Mouse (Mus musculus) erythroblast, adult 5-6 weeks (primary cell): Measurements from ENCODE around the gene Usp25. TPM values are rescaled to one million over a fixed set of nuclear protein-coding genes. Genes with fewer than 3 reads are reported as not detected.

Experiments used
- ATAC-seq: replicated peaks from 2 replicates; pipeline ENCODE4 v1.8.0; 2016; ENCODE audit warnings: moderate number of reproducible peaks, mild to moderate bottlenecking, moderate TSS enrichment, inconsistent platforms; ENCODE audit not compliant: poor library complexity, low FRiP score, severe bottlenecking
- total RNA-seq, 2 experiments: library from RNA; stranded (forward) in 1 of 2; stranded (reverse) in 1 of 2; fragments of 150-400 nt in 1 of 2; fragments of 200-764, 138-1000 nt in 1 of 2; gene quantifications; 2 replicates each; pipeline versions ENCODE4 v1.2.3 to v1.2.4; 2015 to 2017; ENCODE audit warnings: low replicate concordance in 2 of 2

The Usp25 gene
- total RNA-seq (2015; ENCODE audit: low replicate concordance) (232 and 239 TPM in 2 replicates), total RNA-seq (2017; ENCODE audit: low replicate concordance) (406 and 472 TPM in 2 replicates)

DNA sequence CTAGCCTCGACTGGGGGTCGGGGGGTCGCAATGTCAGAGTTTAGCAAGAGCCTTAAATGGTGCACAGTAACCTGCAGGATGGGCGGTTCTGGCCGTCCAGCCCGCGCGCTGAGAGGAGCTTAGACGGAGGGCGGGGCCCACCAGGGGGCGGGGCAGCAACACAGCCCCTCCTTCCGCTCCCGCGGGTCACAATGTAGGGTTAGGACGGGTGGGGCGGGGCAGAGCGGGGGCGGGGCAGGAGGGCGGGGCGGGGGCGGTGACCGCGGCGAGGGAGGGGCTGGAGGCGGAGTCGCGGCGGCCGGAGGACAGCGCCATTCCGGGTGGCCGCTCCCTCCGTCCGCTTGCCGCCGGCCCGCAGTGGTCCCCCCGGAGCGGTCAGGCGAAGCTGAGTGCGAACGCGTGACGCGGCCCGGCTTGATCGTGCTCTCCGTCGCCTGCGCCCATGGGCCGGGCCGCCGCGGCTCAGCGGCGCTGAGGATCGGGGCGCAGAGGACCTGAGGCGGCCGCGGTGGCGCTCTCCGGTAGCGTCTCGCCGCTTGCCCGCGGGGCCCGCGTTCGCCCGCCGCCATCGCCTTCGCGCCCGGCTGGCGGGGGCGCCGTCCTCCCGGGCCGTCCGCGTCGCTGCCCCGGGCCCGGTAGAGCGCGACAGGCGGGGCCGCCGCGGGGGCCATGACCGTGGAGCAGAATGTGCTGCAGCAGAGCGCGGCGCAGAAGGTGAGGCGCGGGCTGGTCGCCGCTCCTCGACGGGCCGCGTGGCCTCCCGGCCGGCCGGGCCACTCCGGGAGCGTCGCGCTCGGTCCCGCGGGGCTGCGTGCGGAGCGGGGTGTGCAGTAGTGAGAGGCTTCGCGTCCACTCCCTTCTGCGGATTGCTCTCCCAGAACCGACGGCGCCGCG, at the start of gene Usp25:
Usp25 (plus strand) TSS at position 280 of the 894 bp plus-strand sequence.
- peak; percentile 87 for ATAC-seq

DNA sequence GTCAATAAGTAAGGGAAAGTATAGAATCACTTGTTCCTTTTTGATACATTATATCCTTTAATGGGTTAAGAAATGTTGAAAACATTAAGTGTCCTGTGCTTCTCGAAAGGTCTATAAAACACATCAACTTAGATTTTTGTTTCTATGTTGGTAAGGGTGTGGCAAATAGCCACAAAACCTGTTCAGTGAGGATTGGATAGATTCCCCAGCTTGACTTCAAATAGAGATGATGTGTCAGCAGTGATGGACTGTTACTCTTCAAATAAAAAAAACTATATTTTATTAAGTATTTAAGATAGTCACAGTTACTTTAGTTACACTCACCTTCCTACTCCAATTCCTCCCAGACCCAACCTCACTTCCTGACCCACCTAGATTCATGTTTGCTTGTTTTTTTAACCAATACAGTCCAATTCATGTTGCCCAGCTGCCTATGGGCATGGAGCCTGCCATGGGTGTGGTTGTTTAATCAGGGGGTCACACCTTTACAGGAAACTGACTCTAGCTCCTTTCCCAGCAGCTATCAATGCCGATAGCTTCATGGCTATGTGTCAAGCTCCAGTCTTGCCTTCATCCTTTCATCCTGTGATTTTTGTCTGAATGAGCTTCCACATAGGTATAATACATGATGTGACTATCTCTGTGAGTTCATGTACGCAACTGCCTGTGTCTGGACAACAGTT, 45.8 kb upstream of the Usp25 start:
- ATAC-seq = peak; percentile 94

DNA sequence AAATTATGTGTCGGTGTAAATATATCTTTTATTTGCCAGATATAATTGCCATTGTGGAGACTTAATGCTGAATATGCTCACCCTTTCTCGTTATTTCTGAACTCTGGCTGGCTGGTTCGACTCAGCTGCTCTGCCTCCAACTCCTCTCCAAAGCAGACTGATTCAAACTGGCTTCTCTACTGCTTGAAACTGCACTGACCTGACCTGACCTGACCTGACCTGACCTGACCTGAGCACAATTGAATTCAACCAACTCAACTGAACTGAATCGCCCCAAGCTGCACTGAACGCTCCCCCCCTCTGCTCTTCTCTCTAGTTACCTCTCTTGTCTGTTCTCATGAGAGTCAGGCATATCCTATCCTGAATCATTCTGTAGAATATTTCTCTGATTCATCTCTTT, 42.3 kb upstream of the Usp25 start:
- no peak for ATAC-seq

DNA sequence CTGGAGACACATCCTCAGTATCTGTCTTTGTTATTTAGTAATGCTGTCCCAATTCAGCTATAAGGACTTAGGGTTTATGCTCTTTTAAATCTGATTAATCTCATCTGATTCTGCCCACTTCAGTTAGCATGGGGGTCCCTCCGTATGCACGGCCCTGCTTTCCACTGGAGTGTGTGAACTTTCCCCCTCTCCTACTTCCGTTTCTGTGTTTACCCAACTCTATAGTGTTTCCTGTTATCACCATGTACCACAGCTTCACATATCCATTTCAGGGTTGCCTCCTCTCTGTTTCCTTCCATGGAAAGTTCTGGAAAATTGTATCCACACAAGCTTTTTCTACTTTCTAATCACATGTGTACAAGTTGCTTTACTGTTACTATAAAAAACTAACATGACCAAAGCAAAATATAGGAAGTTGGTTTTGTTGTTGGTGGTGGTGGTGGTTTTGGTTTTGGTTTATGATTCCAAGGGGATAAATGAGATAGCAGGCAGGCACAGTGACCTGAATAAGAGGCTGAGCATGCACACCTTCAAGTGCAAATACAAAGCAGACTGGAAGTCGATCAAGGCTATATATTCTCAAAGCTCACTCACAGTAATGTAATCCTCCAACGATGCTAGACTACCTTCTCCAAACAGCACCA, 36.6 kb upstream of the Usp25 start:
- ATAC-seq = no peak

DNA sequence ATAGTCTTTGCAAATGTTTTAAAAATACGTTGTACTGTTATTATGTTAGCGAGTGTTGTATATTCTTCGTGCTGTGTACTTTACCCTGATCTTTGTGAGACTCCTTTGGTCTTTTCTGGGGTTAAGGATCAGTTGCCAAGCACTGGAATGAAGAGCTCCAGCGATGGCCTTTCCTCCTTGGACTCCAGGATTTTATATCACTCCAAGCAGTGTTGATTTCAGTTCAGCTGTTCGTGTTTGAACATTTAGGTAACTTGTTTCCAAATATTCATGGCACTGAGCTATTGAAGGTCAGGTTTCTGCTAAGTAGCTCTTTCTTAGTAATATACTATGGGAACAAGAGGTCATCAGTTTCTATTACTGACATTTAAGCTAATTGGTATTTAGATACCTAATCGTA, 29.8 kb upstream of the Usp25 start:
- ATAC-seq = no peak

DNA sequence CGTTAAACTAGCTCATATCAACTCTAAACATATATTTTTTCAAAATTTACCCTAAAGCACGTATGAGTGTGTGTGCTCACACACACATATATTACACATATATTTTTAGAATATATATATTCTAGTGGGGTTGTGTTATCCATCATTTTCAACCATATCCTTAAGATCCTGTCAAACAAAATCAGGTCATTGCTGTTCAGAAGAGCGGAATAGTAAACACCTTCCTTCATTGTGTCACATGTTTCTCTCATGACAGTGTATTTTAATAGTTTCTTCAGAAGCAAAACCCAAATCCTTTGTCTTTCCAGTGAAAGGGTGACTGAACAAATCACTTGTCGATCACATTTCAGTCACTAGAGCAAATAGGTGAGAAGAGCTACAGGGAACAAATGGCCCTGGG, 25.8 kb upstream of the Usp25 start:
- ATAC-seq = no peak

DNA sequence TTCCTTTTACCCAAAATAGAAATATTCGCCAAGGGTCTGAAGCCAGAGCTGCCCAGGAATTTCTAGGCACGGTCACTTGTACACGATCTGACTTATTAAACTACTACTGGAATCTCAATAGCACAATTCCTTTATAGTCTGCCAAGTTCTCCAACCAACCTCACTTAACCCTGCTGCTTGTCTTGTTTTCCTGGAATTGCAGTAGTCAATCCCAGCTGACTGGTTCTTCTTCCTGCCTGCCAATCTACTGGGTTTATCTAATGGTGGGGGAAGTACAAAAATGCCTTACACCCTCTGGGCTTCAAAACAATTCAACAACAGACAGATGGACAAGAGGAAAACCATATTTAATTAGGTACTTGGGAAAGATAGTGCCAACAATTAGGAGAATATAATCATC, 9.6 kb upstream of the Usp25 start:
- no peak for ATAC-seq

DNA sequence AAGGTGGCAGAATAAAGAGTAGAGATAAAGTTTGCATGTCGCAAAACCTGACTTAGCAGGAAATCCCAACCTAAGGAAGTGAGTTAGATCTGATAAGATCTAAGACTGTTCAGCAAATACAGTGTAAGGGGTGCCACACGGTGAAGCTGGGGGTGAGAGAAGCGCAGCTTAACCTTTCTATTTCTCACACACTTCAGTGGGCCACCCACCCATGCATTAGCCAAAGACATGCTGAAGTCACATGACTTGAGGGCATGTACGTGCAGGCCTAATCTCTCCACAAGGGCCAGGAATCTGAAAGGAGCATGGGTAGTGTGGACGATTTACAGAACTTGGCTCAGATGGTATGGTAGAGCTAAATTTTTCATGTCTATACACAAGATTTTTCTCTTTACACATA, 4.3 kb upstream of the Usp25 start:
- ATAC-seq = no peak

DNA sequence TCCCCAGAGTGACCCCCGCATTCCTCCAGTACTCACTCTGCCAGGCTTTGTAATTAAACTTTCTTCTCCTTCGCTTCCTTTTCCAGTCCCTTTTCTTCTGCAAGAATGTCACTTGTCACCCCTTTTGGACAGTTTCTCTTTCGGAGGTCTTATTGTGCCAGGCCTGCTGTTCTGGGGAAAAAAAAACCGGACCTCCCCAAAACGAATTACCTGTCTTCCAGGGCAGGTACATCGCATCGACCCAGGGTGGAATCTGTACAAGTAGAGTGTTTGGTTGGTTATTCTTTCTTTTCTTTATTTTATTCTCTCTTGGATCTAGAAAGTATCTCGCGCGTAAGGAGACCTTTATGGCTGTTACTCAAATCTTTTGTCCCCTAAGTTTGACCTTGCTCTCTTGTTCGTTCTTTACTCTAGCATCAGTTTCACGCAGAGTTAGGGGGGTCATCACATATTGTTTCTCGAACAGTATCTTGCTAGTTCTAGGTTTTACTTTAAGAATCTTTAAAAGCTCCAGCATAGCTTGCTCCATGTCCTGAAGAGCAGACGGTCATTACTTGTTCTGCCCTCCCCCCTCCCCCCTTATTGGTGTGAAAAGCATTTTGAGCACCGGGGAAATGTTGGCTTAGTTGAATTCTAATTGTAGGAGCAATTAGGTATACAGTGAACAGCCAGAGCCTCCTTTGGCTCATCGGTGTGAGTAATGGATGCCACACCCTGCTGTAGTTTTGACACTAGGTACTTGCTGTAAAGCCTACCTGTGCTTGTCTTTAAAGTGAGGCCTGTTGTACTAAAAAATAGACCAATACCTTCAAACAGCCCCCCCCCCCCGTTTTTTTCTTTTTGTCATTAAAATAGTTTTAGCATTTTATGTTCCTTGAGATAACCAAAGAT, 1.1 kb downstream of the Usp25 start:
- peak; percentile 59 for ATAC-seq

DNA sequence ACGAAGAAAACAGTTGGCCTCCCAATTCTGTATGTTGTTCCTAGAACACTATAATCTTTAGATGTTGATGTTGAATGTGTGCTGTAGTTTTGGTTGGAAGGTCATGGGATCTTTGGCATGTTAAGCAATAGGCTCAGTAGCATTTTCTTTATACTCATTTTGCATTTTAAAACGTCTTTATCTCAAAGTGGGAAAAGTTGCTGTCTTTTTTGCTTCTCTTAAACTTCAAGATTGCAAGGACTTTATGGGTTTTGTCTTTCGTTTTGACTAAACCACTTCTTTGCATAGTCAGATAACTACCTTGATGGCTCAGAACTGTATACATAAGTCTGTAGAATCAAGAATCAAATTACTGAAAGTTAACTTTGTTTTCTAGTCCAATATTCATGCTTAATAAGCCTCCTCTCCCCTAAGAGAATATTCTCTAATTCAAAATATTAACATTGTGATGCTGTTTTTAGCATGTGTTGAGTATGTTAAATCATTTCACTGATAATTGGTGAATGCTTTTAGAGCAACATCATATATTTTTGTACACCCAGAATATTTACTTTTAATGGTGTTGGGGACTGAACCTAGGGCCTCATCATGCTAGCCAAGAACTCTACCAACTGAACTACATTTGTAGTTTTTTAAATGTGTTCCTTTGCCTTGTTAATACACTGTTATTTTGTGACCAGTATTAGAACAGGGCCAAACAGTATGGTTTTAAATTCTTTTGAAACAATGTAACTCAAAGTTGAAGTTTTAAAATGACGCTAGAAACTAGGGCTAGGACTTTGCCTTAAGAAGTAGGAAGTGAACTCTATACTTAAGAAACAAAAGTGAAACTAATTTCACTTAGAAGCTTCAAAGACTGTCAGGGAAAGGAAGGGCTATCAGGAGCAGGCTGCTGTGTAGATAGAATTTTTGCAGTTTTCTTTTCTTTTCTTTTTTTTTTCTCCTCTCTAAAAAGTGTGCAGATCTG, 2.2 kb downstream of the Usp25 start:
- no peak for ATAC-seq

DNA sequence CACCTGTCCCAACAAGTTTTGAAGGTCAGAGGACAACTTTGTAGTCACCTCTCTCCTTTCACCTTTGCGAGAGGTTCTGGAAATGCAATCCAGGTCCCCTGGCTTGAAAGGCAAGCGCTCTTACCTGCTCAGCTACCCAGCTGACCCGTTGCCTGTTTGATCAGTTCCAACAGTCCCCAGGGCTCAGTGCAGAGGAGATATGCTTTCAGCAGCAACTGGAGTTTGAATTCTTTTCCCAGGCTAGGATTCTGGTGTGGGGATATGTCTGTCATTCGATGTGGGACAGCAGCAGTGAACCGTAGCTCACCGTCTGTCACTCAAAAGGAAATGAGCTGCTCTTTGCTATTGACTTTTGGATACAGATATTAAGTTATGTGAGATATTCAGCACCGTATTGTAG, 4.4 kb downstream of the Usp25 start:
- ATAC-seq = no peak

DNA sequence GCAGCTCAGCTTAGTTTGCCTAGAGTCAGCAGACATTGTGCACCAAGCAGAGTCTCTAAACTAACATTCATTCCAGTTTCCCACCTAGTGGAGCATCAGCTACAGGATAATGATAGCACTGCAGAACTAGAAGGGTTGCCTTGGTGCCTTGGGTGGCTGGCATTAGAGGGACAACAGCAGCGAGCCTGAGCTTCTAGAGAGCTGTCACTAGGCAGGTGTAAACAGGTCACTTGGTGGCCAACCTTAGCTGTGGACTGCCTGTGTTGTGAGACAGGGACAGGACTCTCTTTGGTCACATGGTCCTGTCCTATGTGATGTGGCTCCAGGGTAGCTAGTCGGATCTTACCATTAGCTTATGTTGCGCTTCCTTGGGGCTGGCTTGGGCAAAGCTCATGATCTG, 6.7 kb downstream of the Usp25 start:
- peak; percentile 46 for ATAC-seq

DNA sequence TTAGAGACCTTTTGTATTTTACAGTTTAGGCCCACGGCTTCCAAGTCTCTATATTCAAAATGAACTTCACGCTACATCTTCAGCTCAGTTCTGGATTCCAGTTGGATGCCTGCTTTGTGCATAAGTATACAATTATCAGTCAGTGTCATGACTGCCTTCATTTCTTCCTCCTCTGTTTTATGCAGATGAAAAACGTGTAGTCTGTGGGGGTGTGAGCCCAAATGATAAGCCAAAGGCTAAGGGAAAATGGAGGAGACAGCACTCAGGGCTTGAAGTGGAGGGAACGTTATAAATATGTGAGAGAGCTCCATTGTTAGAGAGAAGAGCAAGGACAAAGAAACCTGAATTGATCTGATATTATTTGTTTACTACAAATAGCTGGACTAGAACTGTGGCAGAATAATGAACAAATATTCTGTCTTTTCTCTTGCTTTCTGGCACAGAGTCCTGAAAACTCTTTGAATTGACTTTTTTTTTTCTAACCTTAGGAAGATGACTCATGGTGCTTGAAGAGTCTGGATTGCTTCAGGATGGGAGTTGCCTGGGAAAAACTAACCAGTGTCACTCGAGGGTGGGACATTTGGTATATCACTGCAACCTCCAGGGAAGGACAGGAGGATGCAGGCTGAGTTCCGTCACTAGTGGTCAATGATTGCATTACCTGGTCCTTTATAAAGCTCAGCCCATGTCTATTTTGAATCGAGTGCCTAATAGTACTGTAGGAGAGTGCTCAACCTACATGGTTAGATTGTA, 10.3 kb downstream of the Usp25 start:
- ATAC-seq = no peak

DNA sequence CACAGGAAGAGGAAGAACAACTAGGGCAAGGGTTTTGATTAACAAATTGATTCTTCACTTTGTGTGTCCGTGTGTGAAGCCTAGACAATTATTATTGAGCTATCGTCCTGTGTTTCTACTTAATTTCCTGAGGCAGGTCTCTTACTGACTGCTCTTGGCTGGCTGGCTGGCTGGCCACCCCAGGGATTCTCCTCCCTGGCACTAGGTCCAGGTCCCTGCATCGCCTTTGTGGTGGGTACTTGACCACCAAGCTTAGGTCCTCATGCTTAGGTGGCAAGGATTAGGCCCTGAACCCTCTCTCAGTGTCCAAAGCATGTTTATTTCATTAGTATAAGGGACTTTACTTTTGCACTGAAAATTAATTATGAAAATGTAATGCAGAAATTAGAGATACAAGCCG, 12.6 kb downstream of the Usp25 start:
- no peak for ATAC-seq

DNA sequence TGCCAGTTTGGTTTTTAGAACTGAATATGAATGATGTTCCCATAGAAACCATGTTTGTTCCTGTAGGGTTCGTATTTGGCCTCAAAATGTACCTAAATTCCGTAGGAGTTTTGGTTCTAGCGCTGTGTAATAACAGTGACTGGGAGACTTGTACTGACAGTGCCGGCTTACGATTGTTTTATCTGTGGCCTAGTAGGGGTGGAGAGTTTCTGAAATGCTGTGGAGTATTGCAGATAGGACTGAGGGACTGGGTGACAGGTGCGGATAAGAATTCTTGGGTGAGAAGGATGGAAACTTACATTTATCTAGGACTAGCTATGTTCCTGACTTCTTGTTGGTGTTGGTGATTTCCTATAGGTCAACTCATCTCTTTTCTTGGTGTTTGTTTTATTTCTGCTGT, 13.4 kb downstream of the Usp25 start:
- ATAC-seq = peak; percentile 86

DNA sequence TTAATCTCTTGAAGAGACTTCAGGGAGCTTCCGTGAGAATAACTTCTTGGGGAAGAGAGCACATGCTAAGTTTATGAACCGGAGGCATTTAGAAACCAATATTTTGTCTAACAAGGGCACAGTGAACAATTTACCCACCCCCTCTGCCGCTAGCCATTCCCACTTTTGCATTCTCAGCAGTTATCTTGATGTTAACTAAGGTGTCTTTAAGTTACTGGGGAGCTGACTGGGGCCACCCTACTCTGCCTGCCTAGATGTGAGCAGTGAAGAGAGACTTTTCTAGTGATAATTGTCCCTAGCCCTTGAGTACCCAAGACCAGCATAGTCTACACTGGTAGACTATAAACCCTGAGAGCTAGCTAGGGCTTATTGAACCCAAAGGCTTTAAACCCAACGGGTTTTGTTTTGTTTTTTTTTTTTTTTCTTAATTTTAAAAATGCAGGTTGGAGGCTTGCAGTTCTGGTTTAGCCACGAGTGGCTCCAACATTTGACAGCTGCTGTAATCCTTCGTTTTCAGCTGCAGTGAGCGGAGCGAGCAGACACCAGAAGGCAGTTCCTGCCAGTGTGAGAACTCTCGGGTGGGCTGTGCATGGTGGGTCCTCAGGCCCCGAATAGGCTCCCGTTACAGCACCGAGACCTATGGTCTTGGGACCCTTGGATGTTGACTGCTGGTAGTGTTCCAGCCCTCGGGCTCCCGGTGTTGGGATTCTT, 14.6 kb downstream of the Usp25 start:
- ATAC-seq = peak; percentile 19; the same call in 1 of the 2 replicates

DNA sequence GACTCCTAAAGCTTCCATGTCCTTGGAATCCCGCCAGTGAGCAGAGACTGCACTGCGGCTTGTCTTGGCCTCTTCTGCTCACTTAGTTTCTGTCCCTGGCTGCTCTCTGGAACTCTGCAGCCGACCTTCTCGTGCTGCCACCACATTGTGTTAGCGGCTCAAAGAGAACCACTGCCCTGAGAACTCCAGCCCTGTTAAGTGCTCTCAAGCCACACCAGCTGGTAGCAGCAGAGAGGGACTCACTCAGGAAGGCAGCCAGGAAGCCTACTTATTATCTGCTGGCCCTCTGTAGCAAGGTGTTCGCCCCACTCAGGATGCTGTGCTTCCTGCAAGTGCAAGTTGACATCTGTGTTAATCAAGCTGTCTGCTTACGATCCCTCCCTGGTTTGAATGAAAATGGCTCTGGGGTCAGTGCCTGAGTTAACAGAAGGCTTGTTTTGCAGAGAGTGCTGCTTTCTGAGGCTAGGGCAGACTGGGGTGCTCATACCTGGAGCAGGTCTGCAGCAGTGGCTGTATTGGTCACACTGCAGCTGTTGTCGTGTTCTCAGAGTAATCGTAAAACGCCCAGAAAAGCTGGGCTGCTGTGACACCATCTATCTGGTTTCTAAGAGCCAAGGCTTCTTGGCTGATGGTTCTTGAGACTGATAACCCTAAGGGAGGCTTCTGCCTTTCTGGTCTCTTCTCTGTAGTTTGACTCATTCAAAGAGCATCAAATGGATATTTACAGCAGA, 15.3 kb downstream of the Usp25 start:
- ATAC-seq = peak; percentile 47
